Mouse (Mus musculus): ENCODE measurements at regions not wholly inside any gene's neighbourhood (a gene's known extent, or its start where the extent isn't known, plus 50 kb on each side); places are given as distances from the start of the nearest gene placed in this dataset.

DNA sequence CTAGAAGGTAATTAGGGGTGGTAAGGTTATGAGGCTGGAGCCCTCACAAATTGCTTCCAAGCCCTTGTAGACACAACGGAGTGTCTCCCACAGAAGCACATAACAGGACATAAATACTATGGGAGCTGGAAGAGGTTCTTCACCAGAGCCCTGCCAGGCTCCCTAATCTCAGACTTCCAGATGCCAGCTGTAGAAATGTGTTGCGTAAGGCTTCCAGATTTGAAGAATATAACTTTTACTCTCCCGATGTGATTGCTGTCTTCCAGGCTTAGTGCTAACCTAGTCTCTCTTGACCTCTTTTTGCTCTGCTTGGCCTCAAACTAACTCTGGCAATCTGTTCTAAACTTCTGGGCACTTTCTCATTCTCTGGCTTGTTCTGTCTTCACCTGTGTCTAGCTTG is 59.8 kb upstream of the Haao start:
- H3ac ChIP-seq (ENCODE audit: control insufficient read depth, insufficient read length): no peak overlapping the region
- no peaks in the 10 kb centered on the region for H3K27me3 ChIP-seq (ENCODE audit: control insufficient read depth, insufficient read depth, insufficient read length)
- no peak overlapping the region for H3K4me2 ChIP-seq (ENCODE audit: low read depth)
- H3K4me3 ChIP-seq: no peak overlapping the region
- H3K36me3 ChIP-seq (ENCODE audit: control insufficient read depth, insufficient read depth): no peaks in the 10 kb centered on the region
- TF ChIP-seq USF1 (IDR thresholded peaks at IDR 0.05; ENCODE audit: low read depth) (no peak), REST (IDR thresholded peaks at IDR 0.05; ENCODE audit: insufficient read depth, insufficient read length) (no peak), MYOD1 (IDR thresholded peaks at IDR 0.05; ENCODE audit: control insufficient read depth in 1 of 3, insufficient read length in 2 of 3, low read depth in 2 of 3) (no peak), TCF3 (IDR thresholded peaks at IDR 0.05; ENCODE audit: insufficient read length, low read depth) (no peak), POLR2AphosphoS2 (IDR thresholded peaks at IDR 0.05; ENCODE audit: insufficient read length, low read depth) (no peak), POLR2A (IDR thresholded peaks at IDR 0.05; ENCODE audit: insufficient read length, low read depth) (no peak), SRF (IDR thresholded peaks at IDR 0.05; ENCODE audit: control insufficient read depth, insufficient read length, low read depth) (no peak), TCF12 (IDR thresholded peaks at IDR 0.05; ENCODE audit: insufficient read depth, poor library complexity, severe bottlenecking) (no peak), CEBPB (IDR thresholded peaks at IDR 0.05; ENCODE audit: insufficient read depth, poor library complexity, severe bottlenecking) (no peak), E2F4 (IDR thresholded peaks at IDR 0.05; ENCODE audit: insufficient read depth) (no peak)
- no peaks in the 10 kb centered on the region for H3K79me2 ChIP-seq (ENCODE audit: control insufficient read depth, insufficient read depth)

DNA sequence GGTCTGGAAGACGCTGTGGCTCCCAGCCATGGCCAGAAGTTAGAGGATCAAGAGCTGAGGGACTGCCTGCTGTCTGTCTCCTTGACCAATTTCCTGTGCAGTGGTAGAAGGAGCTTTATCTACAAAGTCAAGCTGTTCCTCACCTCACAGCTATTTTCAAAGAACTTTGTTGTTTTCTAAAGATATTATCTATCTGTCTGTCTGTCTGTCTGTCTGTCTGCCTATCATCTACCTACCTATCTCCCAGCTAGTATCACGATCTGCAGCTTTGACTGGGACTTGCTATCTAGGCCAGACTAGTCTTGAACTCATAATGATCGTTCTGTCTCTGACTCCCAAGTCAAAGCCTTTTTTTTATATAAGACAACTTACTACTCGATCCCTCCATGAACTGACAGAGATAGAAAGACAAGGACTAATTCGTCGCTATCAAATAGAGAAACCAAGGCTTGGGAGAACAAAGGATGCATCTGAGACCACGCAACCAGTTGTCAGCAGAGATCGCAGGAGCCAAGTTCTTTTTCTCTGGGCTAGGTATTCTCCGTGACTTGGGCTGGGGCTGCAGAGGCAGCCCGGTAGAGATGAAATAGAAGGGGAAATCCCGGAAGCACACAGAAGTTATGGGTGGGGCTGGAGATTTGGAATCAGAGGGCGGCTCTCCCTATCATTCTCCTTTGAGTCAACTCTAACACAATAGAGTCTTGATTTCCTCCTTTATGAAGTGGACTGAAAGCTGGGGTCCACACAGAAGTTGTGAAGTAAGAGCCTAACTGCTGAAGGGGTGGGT is 59.2 kb upstream of the Haao start:
- no peaks in the 10 kb centered on the region for H3K27me3 ChIP-seq (ENCODE audit: control insufficient read depth, insufficient read depth, insufficient read length)
- TF ChIP-seq USF1 (IDR thresholded peaks at IDR 0.05; ENCODE audit: low read depth) (no peak), MAX (IDR thresholded peaks at IDR 0.05; ENCODE audit: low read depth) (no peak), TCF12 (IDR thresholded peaks at IDR 0.05; ENCODE audit: insufficient read depth, poor library complexity, severe bottlenecking) (no peak), TCF3 (IDR thresholded peaks at IDR 0.05; ENCODE audit: insufficient read length, low read depth) (no peak), REST (IDR thresholded peaks at IDR 0.05; ENCODE audit: insufficient read depth, insufficient read length) (no peak), CEBPB (IDR thresholded peaks at IDR 0.05; ENCODE audit: insufficient read depth, poor library complexity, severe bottlenecking) (no peak), MYOD1 (IDR thresholded peaks at IDR 0.05; ENCODE audit: control insufficient read depth in 1 of 3, insufficient read length in 2 of 3, low read depth in 2 of 3) (no peak)
- no peaks in the 10 kb centered on the region for H3K79me2 ChIP-seq (ENCODE audit: control insufficient read depth, insufficient read depth)
- no peaks in the 10 kb centered on the region for H3K36me3 ChIP-seq (ENCODE audit: control insufficient read depth, insufficient read depth)
- H3K4me3 ChIP-seq: no peak overlapping the region
- H3K4me2 ChIP-seq (ENCODE audit: low read depth): no peak overlapping the region
- H3ac ChIP-seq (ENCODE audit: control insufficient read depth, insufficient read length): no peak overlapping the region

DNA sequence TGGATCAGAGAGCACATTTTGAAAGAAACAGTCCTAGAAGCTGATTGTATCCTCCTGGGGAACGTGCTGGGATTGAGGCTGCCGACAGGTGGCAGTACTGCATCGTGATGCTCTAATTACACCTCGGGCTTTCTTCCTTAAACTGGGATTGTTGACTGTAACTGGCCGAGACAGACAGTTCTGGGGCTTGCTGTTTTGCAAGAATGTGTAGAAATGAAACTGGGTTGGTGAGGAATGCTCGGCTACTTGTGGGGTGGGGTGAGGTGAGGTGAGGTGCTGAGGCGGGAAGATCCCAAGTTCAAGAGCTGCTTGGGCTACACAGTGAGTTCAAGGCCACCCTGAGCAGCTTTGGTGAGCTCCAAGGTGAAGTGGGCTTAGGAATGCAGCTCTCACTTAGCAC is 55.7 kb upstream of the Haao start:
- no peak for TF ChIP-seq POLR2AphosphoS2 (IDR thresholded peaks at IDR 0.05; ENCODE audit: insufficient read length, low read depth)
- no peak for TF ChIP-seq USF1 (IDR thresholded peaks at IDR 0.05; ENCODE audit: low read depth)
- TF ChIP-seq POLR2A (IDR thresholded peaks at IDR 0.05; ENCODE audit: insufficient read length, low read depth): no peak
- no peak for TF ChIP-seq MAX (IDR thresholded peaks at IDR 0.05; ENCODE audit: low read depth)
- TF ChIP-seq E2F4 (IDR thresholded peaks at IDR 0.05; ENCODE audit: insufficient read depth): no peak
- TF ChIP-seq TCF12 (IDR thresholded peaks at IDR 0.05; ENCODE audit: insufficient read depth, poor library complexity, severe bottlenecking): no peak
- no peak for TF ChIP-seq SRF (IDR thresholded peaks at IDR 0.05; ENCODE audit: control insufficient read depth, insufficient read length, low read depth)
- no peak for TF ChIP-seq TCF3 (IDR thresholded peaks at IDR 0.05; ENCODE audit: insufficient read length, low read depth)
- TF ChIP-seq REST (IDR thresholded peaks at IDR 0.05; ENCODE audit: insufficient read depth, insufficient read length): no peak
- TF ChIP-seq MYOD1 (IDR thresholded peaks at IDR 0.05; ENCODE audit: control insufficient read depth in 1 of 3, insufficient read length in 2 of 3, low read depth in 2 of 3): no peak
- no peak for TF ChIP-seq MYOG (IDR thresholded peaks at IDR 0.05; ENCODE audit: control insufficient read depth in 1 of 3, insufficient read depth in 1 of 3, insufficient read length in 2 of 3, low read depth in 2 of 3)
- TF ChIP-seq CEBPB (IDR thresholded peaks at IDR 0.05; ENCODE audit: insufficient read depth, poor library complexity, severe bottlenecking): no peak
- H3K36me3 ChIP-seq (ENCODE audit: control insufficient read depth, insufficient read depth): no peaks in the 10 kb centered on the region
- peaks cover 6% of the 10 kb centered on the region for H3K27me3 ChIP-seq (ENCODE audit: control insufficient read depth, insufficient read depth, insufficient read length)
- no peaks in the 10 kb centered on the region for H3K79me2 ChIP-seq (ENCODE audit: control insufficient read depth, insufficient read depth)
- no peak overlapping the region for H3ac ChIP-seq (ENCODE audit: control insufficient read depth, insufficient read length)
- no peak overlapping the region for H3K4me3 ChIP-seq
- peak overlapping the region; percentile 20 for H3K4me2 ChIP-seq (ENCODE audit: low read depth)

DNA sequence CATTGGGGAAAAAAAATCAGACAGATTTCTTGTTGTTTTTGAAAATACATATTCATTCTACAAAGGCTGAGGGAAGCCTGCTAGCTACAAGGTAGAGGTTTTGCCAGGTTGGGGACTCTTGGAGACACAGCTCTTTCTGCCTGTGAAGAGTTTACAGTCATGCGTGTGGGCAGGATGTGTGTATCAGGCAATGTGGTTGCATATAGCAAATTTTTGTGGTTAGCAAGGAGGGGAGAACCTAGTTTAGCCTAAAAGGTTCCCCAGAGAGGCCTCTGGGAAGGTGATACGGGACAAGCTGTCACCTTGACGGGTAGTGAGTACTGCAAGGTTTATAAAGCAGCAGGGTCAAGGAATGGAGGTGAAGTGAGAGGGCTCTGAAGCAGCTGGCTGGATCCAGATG is 54.8 kb upstream of the Haao start:
- TF ChIP-seq REST (IDR thresholded peaks at IDR 0.05; ENCODE audit: insufficient read depth, insufficient read length) (no peak), MAX (IDR thresholded peaks at IDR 0.05; ENCODE audit: low read depth) (no peak), MYOD1 (IDR thresholded peaks at IDR 0.05; ENCODE audit: control insufficient read depth in 1 of 3, insufficient read length in 2 of 3, low read depth in 2 of 3) (no peak), CEBPB (IDR thresholded peaks at IDR 0.05; ENCODE audit: insufficient read depth, poor library complexity, severe bottlenecking) (no peak), MYOG (IDR thresholded peaks at IDR 0.05; ENCODE audit: control insufficient read depth in 1 of 3, insufficient read depth in 1 of 3, insufficient read length in 2 of 3, low read depth in 2 of 3) (no peak), USF1 (IDR thresholded peaks at IDR 0.05; ENCODE audit: low read depth) (no peak), SRF (IDR thresholded peaks at IDR 0.05; ENCODE audit: control insufficient read depth, insufficient read length, low read depth) (no peak), TCF3 (IDR thresholded peaks at IDR 0.05; ENCODE audit: insufficient read length, low read depth) (no peak), E2F4 (IDR thresholded peaks at IDR 0.05; ENCODE audit: insufficient read depth) (no peak)
- Histone ChIP-seq H3K4me3 (no peak overlapping the region), H3ac (ENCODE audit: control insufficient read depth, insufficient read length) (no peak overlapping the region), H3K79me2 (ENCODE audit: control insufficient read depth, insufficient read depth) (no peaks in the 10 kb centered on the region), H3K4me2 (ENCODE audit: low read depth) (no peak overlapping the region), H3K27me3 (ENCODE audit: control insufficient read depth, insufficient read depth, insufficient read length) (peaks cover 6% of the 10 kb centered on the region), H3K36me3 (ENCODE audit: control insufficient read depth, insufficient read depth) (no peaks in the 10 kb centered on the region)
